Mouse (Mus musculus) bone marrow, adult 2 months (tissue): ENCODE measurements around the gene Zar1. TPM values are rescaled to one million over a fixed set of nuclear protein-coding genes. Genes with fewer than 3 reads are reported as not detected.
A peak's percentile ranks its signal among the peaks of the same experiment; 100 is the strongest.
"Not testable (repeated sequence)": the region's sequence is repeated elsewhere in the genome, so short reads cannot be mapped to it uniquely, and the experiment has no call there.

ENCODE experiments used
- H3K27ac ChIP-seq: fragments of 200-500 bp; 2 replicates; pipeline ENCODE4 v1.5.1; 2012; ENCODE audit warnings: low read depth, mild to moderate bottlenecking, control low read depth, inconsistent platforms, low read length; ENCODE audit not compliant: control insufficient read depth, poor library complexity, insufficient read depth
- H3K4me1 ChIP-seq: fragments of 200-500 bp; 2 replicates; pipeline ENCODE4 v1.6.1; 2011; ENCODE audit warnings: low read length; ENCODE audit not compliant: control insufficient read depth, insufficient read depth
- H3K4me3 ChIP-seq: fragments of 200-500 bp; replicated peaks from 2 replicates; pipeline ENCODE3; 2011; ENCODE audit warnings: mild to moderate bottlenecking, low read depth, low read length, control low read depth; ENCODE audit not compliant: control insufficient read depth
- CTCF ChIP-seq: fragments of 200-500 bp; IDR thresholded peaks from 2 replicates; pipeline ENCODE4 v1.5.1; 2011; ENCODE audit warnings: low read length, control low read depth; ENCODE audit not compliant: control insufficient read depth, insufficient read depth
- POLR2A ChIP-seq: fragments of 200-500 bp; IDR thresholded peaks from 2 replicates; pipeline ENCODE4 v1.6.1; 2011; ENCODE audit warnings: low read depth, mild to moderate bottlenecking, control low read depth, low read length, borderline replicate concordance; ENCODE audit not compliant: control insufficient read depth
- WGBS: fragments of 180-500 bp; shearing (Covaris S2); methylation state at CpG from one replicate; pipeline ENCODE4 v1.1.7; 2018; 5-methylcytosine and 5-hydroxymethylcytosine counted together
- polyA plus RNA-seq: library from polyadenylated mRNA; stranded (reverse); fragments of >200 nt; gene quantifications from 2 replicates; pipeline ENCODE4 v1.2.4, GENCODE M21; 2011; ENCODE audit warnings: low replicate concordance; ENCODE audit not compliant: missing spikeins, insufficient read depth, insufficient read length

The Zar1 gene
- not detected in 2 replicates for polyA plus RNA-seq

DNA sequence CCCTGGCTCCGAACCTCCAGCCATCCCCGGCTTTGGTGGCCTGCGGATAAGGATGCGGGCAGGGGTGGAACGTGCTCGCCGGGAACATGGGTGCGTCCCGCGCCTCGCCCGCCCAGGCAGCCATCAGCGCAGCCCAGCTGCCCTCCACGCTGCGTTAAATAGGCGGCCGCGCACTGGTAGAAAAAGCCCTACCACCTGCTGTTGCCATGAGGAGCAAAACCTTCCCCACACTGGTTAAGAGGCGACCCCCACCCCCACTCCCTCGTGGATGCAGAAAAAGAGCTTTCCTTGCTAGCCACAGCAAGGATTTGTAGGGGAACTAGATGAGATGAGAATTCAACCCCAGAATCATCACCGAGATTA lies at the start of gene Zar1:
Gene Zar1 (minus strand): TSS at position 285 of the 363 bp plus-strand sequence.
- H3K4me3 ChIP-seq, H3K4me1 ChIP-seq: not testable (repeated sequence)
- WGBS = 15% methylated on average over 19 of the region's 21 CpGs

DNA sequence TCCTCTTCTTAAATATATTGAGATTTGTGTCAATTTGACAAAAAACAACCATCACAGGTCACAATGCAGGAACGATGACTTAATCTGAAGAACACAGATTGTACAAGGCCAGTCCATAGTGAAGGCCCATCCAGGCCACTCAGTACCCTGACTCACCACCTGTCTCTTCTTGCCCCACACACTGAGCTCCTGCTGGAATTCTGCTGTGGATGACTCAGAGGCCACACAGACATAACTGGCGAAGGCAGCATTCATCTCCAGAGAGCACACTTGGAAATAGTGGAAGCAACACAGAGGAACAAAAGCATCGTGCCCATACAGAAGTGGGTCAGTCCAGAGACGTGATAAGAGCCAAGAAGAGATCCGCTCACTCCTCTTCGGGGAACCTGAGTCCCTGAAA lies 49.0 kb upstream of the Zar1 start:
- TF ChIP-seq CTCF (no peak), POLR2A (no peak)
- H3K4me3 ChIP-seq = no peak overlapping the region
- 83% methylated on average over 6 of the region's 6 CpGs for WGBS
- no peak overlapping the region for H3K27ac ChIP-seq
- no peaks in the 10 kb centered on the region for H3K4me1 ChIP-seq

More for the DNA sequence above, at the start of gene Zar1:
- H3K27ac ChIP-seq = not testable (repeated sequence)

DNA sequence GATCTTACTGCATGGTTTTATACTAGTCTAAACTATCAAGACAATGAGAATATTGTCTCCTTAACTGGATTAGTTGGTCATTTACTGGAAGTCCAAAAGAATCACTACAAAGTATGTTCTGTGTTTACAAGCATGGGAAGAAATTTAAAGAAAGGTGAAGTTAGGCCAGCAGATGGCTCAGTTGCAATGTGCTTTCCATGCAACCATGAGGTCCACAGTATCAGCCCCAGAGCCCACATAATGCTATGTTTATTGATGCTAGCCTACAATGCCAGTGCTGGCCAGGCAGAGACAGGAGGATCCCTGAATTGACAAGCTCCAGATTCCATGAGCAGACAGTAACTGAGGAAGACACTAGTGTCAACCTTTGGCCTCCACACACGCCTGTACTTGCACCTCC lies 40.0 kb upstream of the Zar1 start:
- no peaks in the 10 kb centered on the region; the same call in 1 of the 2 replicates for H3K4me1 ChIP-seq
- no peak overlapping the region for H3K4me3 ChIP-seq
- TF ChIP-seq POLR2A (no peak), CTCF (no peak)
- 67% methylated on average over 1 of the region's 1 CpGs for WGBS
- H3K27ac ChIP-seq = no peak overlapping the region

DNA sequence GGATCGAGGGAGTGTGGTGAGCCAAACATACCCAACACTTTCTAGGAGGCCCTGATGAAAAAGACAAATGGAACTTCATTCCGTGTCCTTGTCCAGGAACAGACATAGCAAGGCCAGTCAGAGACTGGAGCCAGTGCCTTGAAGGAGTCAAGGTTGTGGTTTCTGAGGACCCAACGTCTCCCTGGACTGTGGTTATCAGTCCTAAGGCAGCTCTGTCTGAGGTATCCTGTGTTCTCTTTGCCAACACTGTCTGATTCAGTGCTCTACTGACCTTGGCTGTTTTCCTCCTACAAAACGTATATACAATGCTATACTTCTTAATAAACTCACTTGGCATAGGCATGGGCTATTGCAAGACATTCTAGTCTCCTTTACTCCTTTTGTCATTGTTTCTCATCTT lies 36.4 kb upstream of the Zar1 start:
- TF ChIP-seq CTCF (no peak), POLR2A (no peak)
- H3K4me3 ChIP-seq = no peak overlapping the region
- no peaks in the 10 kb centered on the region; the same call in 1 of the 2 replicates for H3K4me1 ChIP-seq
- no peak overlapping the region for H3K27ac ChIP-seq
- 43% methylated on average over 4 of the region's 4 CpGs for WGBS

DNA sequence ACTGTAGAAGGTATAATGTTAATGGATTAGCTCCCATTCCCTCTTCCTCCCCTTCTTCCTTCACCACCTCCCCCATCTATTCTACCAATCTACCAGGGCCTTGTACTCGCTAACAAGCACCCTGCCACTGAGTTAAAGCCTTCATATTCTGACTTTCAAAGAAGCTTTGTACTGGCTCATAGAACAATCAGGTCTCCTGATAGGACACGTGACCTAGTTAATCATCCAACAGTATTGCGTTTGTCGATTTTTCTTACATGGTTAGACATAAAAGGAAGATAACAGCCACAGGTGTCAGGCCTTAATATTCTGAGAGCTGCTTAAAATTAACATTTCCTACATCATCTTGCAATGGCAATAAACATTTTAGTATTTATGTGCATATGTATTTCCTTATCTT lies 22.1 kb upstream of the Zar1 start:
- Histone ChIP-seq H3K27ac (no peak overlapping the region), H3K4me1 (no peaks in the 10 kb centered on the region), H3K4me3 (no peak overlapping the region)
- TF ChIP-seq POLR2A = no peak
- no peak for TF ChIP-seq CTCF
- WGBS = 81% methylated on average over 4 of the region's 4 CpGs

DNA sequence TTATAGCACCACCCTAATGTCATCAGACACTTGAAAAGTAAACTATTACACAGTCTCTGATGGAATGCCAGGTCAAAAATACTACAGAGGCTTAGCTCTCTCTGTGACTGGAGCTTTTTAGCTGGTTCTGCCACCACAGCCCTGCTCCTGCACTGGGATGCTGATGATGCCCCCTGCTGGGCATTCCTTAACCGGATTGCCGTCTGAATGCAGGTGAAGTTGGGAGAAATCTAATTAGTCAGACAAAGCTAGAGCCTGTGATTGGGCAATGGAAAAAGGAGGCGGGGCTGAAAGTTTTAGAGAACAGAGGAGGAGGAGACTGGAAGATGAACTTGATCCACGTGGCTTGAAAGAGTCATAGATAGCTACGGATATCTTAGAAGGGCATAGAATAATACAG lies 20.0 kb upstream of the Zar1 start:
- 12% methylated on average over 5 of the region's 5 CpGs for WGBS
- no peak overlapping the region for H3K4me3 ChIP-seq
- no peak overlapping the region for H3K27ac ChIP-seq
- TF ChIP-seq CTCF (peak; percentile 53; the same call in 1 of the 2 replicates), POLR2A (no peak)
- H3K4me1 ChIP-seq = no peaks in the 10 kb centered on the region

DNA sequence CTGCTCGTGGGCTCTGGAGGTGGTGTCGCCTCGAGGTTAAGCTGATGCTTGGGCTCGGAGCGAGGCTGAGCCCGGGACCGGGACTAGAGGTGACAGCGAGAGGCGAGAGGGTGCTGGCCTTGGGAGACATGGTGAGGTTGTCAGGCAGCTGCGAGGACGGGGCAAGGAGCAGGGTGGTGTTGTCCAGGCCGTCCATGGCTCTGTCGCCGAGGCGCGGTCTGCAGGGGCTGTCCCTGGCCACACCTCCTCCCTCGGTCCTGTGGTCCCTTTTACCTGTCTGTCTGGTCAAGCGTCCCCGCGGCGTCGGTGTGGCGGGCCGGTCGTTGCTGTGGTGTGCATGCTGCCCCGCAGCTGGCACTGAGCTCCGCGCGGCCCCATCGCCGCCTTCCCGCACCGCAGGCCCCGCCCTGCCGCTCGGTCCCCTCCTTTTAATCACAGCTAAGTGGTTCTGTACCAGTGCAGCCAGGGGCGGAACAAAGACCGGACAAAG lies 6.2 kb upstream of the Zar1 start, which contains the start of gene Gm5868:
Gene Gm5868 (minus strand): TSS at position 360 of the 490 bp plus-strand sequence.
- no peak within 1 kb of the TSS for H3K4me3 ChIP-seq

DNA sequence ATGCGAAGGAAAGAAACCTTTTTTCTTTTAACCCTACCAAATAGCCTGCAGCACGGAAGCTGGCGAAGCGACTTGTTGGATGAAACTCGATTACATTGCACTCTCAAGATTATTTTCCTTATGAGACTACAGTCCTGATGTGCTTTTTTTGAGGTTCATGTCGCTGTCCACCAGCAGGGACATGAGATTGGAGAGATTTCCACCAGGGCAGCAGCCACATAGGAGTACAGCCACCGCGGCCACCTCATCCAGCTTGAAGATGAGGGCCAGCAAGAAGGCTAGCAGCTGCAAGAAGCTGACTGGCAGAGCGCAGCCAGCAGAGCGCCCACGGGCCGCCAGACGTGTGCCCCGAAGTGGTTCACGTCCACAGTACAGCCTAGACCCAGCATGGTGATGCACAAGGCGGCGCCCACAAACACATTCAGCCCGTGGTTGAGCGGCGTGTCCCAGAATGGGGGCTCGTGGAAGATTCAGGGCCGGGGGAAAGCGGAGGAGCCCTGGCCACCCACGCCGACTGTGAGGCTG lies 5.7 kb upstream of the Zar1 start:
- not testable (repeated sequence) for H3K4me3 ChIP-seq, H3K4me1 ChIP-seq, H3K27ac ChIP-seq
- 45% methylated on average over 25 of the region's 25 CpGs for WGBS

More for the DNA sequence above, 6.2 kb upstream of the Zar1 start, which contains the start of gene Gm5868:
- 6% methylated on average over 38 of the region's 38 CpGs for WGBS
- Histone ChIP-seq H3K27ac (no peak within 1 kb of the TSS), H3K4me1 (no peaks in the 10 kb centered on the region)
- TF ChIP-seq POLR2A (no peak), CTCF (no peak)

DNA sequence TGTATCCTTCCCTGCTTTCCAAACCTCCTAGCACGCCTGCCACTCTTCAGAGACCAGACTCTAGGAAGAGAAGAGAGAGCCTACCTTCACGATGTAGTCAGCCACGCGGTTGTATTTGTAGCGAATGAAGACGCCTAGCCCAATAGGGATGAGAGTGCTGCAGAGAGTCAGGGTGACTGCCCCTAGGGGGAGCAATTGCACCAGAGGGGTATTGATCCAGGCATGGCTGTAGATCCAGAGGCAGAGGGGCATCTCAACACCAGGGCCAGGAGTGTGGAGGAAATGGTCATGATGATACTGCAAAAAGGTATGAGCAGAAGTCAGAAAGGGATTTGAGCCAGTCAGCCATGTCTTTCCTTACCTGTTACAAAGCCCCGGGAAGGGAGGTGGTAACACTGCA lies 5.1 kb upstream of the Zar1 start:
- not testable (repeated sequence) for H3K4me3 ChIP-seq, H3K4me1 ChIP-seq, H3K27ac ChIP-seq
- 46% methylated on average over 7 of the region's 7 CpGs for WGBS
- 0 out of 2 replicates have a peak, but pooled peaks have one; percentile 21 for TF ChIP-seq CTCF

DNA sequence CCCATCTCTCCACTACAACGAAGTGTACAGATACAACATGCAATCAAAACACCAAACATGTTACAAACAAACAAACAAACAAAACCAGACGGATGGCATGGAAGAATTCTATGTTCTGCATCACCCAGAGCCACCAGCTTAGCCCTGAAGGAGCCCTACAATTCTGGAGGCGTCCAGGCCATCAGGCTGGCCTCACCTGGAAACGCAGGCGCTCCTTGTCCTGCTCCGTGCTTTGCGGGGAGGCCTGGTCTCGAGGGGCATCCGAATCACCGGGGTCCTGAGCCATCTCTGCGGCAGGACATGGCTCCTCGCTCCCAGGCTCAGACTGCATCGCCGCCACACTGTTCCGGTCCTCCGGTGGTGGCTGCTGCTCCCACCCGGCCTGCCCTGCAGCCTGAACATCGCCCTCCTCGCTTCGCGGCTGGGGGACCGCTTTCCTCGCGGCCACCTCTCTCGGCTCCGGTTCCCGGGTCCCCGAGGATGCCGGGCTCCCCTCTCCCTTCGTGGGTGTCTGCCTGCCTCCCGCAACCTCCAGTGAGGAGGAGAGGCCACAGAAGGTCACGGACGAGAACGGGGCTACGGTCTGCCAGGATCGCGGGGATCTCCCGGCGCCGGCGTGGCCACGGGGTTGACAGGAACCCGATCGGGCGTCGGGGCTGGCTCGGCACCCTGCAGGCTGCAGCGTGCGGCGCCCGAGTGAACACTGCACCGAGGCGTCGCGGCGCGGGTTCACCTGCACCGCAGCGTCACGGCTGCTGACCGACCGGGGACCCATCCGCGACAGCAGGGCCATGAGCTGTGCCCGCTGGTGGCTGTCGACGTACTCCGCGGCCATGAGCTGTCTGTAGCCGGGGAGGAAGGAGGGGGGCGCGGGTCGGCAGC lies 725 bp downstream of the Zar1 start:
- H3K4me1 ChIP-seq, H3K27ac ChIP-seq, H3K4me3 ChIP-seq: not testable (repeated sequence)
- 8% methylated on average over 64 of the region's 73 CpGs for WGBS

DNA sequence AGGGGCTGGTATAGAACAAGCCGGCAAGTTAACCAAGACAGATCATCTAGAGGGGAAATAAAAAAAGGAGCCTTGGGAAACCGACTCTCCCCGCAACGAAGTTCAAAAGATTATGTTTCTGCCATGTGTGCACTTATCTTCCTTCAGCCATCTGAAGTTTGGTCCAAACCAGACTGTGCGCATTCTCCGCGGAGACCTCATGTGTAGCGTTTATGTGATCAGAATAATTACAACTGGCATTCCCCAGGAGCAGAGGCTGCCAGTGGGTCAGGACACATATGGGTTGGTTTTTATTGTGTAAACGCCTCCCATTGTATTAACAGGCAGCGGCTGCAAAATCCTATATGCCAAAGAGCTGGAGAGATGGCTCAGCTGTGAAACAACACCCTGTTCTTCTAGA lies 1.5 kb downstream of the Zar1 start:
- not testable (repeated sequence) for H3K27ac ChIP-seq, H3K4me1 ChIP-seq, H3K4me3 ChIP-seq
- WGBS = 76% methylated on average over 10 of the region's 10 CpGs
